Mouse (Mus musculus): Measurements from ENCODE around the gene Olfr307. TPM values are rescaled to one million over a fixed set of nuclear protein-coding genes. Genes with fewer than 3 reads are reported as not detected.

Olfr307 gene
- polyA plus RNA-seq, 1 experiment from 2014 or later: not detected

GRCm38 (mm10) chr7:86313608-86314007 lies 23.8 kb downstream of the Olfr307 start, which contains the start of gene Olfr309:
TSS of gene Olfr309 (minus strand) at chr7:86313708.
- H3K27me3 ChIP-seq (replicated peaks; ENCODE audit: control insufficient read depth, insufficient read depth, low read length): no peaks in the 10 kb centered on the region
- no peaks in the 10 kb centered on the region for H3K4me1 ChIP-seq (ENCODE audit: control insufficient read depth, insufficient read depth, low read length)
- no peak for ATAC-seq
- 67% methylated on average over 2 of the region's 2 CpGs for WGBS
- no peak for DNase-seq (ENCODE audit: low spot score)
- H3K27ac ChIP-seq (ENCODE audit: low read depth, low read length): no peak within 1 kb of the TSS
- H3K36me3 ChIP-seq (ENCODE audit: control insufficient read depth, insufficient read depth, low read length): no peaks in the 10 kb centered on the region
- H3K4me3 ChIP-seq (ENCODE audit: low read depth, low read length): no peak within 1 kb of the TSS
- H3K9me3 ChIP-seq (replicated peaks; ENCODE audit: control insufficient read depth, low read length): no peaks in the 10 kb centered on the region
- no peak within 1 kb of the TSS for H3K4me2 ChIP-seq (ENCODE audit: low read length)
- no peak within 1 kb of the TSS for H3K9ac ChIP-seq (ENCODE audit: low read length)

Small RNA genes within 50 kb of the gene (microRNA-seq; reads per million reads assigned to microRNA genes)
- not detected for gene Gm23192

Other genes starting within 250 kb of the Olfr307 start
- gene Vmn2r75, start 165.8 kb downstream of the Olfr307 start, polyA plus RNA-seq (2014; fragmentation: Nextera tagmentation; extraction: Ambion mirVana): not detected in 2 replicates
- gene Vmn2r76, start 91.3 kb downstream of the Olfr307 start, polyA plus RNA-seq (2014; fragmentation: Nextera tagmentation; extraction: Ambion mirVana): not detected in 2 replicates
- gene Olfr310, start 60.4 kb downstream of the Olfr307 start, polyA plus RNA-seq (2014; fragmentation: Nextera tagmentation; extraction: Ambion mirVana): not detected in 2 replicates
- gene Olfr309, start 23.9 kb downstream of the Olfr307 start, polyA plus RNA-seq (2014; fragmentation: Nextera tagmentation; extraction: Ambion mirVana): not detected in 2 replicates
- not detected in 2 replicates for gene Olfr308, start 12.0 kb downstream of the Olfr307 start, polyA plus RNA-seq (2014; fragmentation: Nextera tagmentation; extraction: Ambion mirVana)
- gene Olfr305, start 29.3 kb upstream of the Olfr307 start, polyA plus RNA-seq (2014; fragmentation: Nextera tagmentation; extraction: Ambion mirVana): not detected in 2 replicates
- gene Olfr304, start 49.1 kb upstream of the Olfr307 start, polyA plus RNA-seq (2014; fragmentation: Nextera tagmentation; extraction: Ambion mirVana): not detected in 2 replicates
- gene Olfr303, start 60.2 kb upstream of the Olfr307 start, polyA plus RNA-seq (2014; fragmentation: Nextera tagmentation; extraction: Ambion mirVana): not detected in 2 replicates
- gene Olfr301, start 66.3 kb upstream of the Olfr307 start, polyA plus RNA-seq (2014; fragmentation: Nextera tagmentation; extraction: Ambion mirVana): not detected in 2 replicates
- gene Olfr299, start 122.3 kb upstream of the Olfr307 start, polyA plus RNA-seq (2014; fragmentation: Nextera tagmentation; extraction: Ambion mirVana): not detected in 2 replicates
- not detected in 2 replicates for gene Olfr298, start 154.9 kb upstream of the Olfr307 start, polyA plus RNA-seq (2014; fragmentation: Nextera tagmentation; extraction: Ambion mirVana)
- gene Olfr297, start 182.4 kb upstream of the Olfr307 start, polyA plus RNA-seq (2014; fragmentation: Nextera tagmentation; extraction: Ambion mirVana): not detected in 2 replicates
- gene Olfr295, start 246.3 kb upstream of the Olfr307 start, polyA plus RNA-seq (2014; fragmentation: Nextera tagmentation; extraction: Ambion mirVana): not detected in 2 replicates

Measured in forebrain, embryonic 14.5 days (tissue).